Mouse (Mus musculus) embryo, embryonic 10.5 days (tissue): ENCODE results near the gene Itm2a.

Experiments
- DNase-seq: peaks from one replicate; pipeline ENCODE4 v3.0.0-alpha.2; 2015; ENCODE audit warnings: low spot score

Gene Itm2a

DNA sequence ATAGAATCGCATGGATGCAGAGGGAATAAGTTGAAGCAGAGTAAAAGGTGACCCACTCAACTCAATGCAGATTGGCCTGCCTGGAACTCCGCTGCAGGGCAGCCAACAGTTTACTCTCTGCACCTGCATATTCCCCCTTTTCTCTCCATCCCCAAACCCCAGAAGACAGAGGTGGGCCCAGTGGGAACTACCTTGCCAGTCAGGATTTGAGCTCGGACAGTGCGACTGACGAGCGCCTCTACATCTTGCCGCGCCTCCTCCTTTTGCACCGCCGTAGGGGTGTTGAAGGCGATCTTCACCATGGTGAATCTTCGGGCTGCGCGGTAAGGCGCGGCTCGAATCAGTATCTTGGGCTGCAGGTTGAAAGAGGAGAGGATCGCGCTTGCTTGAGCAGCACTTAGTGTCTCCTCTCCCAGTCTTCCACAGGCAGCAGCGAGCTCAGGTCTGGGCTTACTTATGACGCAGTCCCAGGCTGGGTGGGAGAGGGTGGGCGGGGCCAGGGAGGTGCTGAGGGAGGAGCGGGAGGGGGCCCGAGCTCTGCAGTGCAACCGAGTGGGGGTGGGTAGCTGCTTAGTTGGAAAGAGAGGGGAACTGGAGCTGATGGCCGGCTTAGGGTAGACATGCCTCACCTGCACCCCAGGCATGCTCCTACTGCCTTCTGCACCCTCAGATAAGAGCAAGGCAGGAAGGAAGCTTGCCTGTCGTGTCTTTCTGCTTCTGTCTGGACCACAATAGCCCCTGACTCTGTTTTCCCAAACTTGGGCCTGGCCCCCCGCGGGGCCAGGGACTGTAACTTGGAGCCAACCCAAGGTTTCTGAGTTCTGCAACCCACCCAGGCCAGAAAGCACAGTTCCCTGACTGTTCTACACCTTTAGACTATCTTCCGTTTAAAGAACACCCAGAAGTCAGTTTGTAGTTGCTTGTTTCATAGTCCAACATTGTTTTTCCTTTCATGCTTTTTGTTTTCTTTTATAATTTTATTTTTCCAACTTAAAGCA, at the start of gene Itm2a:
Gene Itm2a, minus strand, starts transcription at position 462 of the 998 bp plus-strand sequence.
- peak; percentile 74 for DNase-seq

DNA sequence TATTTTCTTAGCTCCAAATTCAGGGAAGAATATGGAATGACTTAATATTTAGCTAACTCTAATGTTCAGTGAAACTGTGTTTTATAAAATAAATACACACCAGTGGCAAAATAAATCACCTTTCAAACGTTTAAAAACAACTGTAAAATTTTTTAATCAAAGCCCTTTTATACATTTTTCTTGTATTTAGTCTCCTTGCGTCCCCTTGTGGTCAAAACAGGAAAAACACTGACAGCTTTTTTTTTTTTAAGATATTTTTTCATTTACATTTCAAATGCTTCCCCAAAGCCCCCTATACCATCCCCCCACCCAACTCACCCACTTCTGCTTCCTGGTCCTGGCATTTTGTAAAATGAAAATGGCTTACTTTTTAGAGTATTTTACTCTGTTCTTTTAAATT, 32.7 kb upstream of the Itm2a start:
- peak; percentile 28 for DNase-seq

DNA sequence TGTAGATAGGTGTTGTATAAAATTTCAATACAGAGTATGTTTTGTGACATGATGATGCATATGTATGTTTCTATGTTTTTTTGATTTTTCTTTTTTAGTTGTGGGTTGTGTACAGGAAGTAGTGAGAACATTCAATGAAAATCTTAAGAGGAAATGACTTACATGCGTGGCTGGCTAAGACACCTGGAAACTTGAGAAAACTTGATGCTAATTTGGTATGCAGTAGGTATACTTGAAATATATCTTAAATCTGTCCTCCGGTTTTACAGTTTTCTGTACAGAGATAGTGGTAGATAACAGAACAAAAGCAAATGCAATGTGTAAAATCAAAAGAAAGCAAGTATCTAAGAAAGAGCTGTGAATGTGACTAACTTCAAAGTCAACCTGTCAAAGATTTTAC, 18.1 kb upstream of the Itm2a start:
- DNase-seq = no peak

DNA sequence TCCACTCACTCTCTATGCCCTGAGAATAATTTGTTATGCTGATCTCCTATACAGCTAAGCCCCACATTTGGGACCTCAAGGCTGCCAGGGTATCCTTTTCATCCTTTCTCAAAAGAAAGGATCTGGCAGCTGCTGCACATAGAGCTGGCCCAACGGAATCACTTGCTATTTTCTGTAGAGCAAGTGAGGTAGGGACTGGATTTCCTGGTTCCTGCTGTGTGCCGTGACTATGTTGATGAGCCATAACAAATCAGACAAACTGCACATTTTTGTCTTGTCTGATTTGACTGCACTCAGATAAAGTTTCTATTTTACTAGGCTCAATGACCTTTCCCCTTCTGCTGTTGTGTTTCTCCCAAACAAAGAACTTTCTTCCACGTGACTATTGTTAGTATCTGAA, 14.2 kb upstream of the Itm2a start:
- DNase-seq = peak; percentile 46

DNA sequence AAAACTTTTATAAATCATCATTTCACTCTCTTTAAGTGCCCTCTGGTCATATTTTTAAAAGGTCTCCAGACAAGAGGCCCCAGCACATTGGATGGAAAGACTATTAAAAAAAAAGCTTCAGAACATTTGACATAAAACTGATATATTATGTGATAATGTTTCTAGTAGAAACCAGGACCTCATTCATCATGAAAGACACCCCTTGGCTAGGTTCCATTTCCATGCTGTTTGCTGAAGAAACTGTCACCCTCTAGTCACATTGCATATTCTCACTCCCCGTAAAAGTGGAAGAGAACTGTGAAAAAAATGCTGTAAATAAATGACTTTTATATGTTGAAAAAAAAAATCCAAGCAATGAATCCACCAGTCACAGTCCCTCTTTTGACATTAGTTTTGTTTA, 12.8 kb upstream of the Itm2a start:
- DNase-seq = no peak

DNA sequence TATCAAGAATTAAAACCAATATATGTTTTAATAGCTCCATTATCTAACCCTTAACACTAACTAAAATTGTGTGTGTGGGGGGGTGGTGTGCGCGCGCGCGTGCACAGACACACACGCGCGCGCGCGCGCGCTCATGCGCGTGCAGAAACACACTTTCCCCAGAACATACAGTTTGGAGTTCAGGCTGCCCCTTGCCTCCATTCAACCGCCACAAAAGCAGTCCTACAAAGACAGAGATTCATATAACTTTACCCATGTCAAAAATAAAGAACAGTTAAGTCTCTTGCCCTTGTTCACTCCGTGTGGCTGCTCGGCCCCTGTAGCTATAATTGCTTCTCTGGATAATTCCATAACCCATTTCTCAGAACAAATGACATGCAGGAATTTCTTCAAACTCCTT, 695 bp downstream of the Itm2a start:
- peak; percentile 34 for DNase-seq

DNA sequence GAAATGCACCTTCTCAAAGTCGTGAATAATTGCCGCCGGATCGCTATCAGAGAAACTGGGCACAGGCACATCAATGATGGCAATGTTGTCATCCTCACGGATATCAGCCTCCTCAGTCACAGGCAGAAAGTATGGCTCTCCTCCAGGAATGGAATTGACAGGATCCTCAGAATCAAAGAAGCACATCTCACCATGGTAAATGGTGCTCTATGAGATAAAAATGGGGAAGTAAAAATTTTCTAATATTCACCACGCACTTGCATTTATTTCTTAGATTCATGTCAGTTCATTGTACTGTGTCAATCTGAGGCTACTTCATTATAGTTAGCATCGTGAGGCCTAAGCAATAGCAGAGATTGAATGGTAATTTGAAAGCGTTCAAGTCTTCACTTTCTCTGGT, 4.1 kb downstream of the Itm2a start:
- DNase-seq = no peak

DNA sequence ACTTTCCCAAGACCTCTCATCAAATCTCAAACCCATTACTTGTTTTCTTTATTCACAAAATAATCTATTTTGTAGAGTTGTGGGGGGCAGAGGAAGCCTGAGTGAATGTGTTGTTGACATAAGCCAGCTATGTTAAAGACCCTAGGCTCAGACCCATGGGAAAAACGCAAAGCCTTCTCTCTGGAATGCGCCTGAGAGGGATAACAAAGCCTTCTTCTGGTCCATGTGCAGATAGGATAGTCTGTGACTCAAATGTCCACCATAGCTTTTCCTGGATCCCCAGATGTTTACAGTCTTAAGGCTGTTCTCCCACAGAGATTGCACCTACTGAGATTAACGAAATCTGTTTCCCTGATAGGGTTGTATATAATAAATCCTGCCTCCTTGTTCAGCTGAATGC, 9.9 kb downstream of the Itm2a start:
- DNase-seq = no peak

DNA sequence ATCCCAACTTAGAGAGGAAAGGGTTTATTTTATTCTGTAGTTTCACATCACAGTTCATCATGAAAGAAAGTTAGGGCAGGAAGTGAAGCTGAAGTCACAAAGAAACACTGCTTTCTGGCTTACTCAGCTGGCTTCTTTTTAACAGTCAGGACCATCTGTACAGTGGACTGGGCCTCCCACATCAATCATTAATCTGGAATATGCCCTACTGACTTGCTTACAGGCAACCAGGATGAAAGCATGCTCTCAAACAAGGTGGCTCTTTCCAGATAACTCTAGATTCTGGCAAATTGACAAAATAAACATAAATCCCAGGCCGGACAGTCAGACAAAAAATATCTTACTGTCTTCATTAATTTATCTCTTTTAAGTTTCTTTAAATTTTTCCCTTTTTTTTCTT, 27.8 kb downstream of the Itm2a start:
- DNase-seq = no peak
